Mouse (Mus musculus): ENCODE results near the gene Clcnkb.

DNA sequence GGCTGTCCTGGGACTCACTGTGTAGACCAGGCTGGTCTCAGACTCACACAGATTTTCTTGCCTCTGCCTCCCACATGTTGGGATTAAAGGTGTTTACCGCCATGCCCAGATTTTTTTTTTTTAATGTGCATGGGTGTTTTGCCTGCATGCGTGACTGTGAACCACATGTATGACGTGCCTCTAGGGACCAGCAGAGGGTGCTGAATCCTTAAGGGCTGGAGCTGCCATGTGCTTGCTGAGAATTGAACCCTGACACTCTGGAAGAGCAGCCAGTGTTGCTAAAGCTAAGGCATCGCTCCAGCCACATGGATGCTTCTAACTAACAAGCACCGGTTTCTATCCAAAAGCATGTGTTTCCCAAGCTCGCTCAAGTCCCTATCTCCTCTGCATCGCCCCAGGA lies 29.7 kb downstream of the Clcnkb start:
- TF ChIP-seq CTCF (IDR thresholded peaks at IDR 0.05; ENCODE audit: low read depth, low read length) (no peak), POLR2A (IDR thresholded peaks at IDR 0.05; ENCODE audit: borderline replicate concordance, low read depth, low read length) (no peak)

Data from bone marrow macrophage, adult 2 months (primary cell).